Comparison of ENCODE assay signal across 8 mouse cellular contexts in the genomic region with DNA sequence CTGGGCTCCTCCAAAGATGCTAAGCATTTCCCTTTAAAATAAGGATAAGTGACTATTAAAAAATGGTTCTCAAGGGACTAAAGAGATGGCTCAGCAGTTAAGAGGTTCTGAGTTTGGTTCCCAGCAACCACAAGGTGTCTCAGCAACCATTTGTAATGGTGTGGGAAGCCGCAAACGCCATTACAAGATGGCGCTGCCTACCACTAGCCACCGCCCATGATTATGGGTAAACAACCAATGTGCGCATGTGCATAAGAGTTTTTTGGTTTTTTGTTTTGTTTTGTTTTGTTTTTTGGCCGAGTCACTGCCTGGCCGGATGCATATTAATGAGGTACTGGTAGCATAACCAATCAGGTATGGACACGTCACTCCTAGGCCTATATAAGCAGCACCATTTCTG. TPM values are rescaled to one million over a fixed set of nuclear protein-coding genes. Genes with fewer than 3 reads are reported as not detected.
DNase-seq lines count a peak whose midpoint lies in the region; TF ChIP-seq lines count a peak whose summit lies in the region.
"Not testable (repeated sequence)": the region's sequence is repeated elsewhere in the genome, so short reads cannot be mapped to it uniquely, and the experiment has no call there.
"Had no signal": no experiment of that assay in that cellular context is flagged by ENCODE, and none has a peak within 500 bp of the region (broad histone marks: within the 10 kb centered on the region; RNA-seq: fewer than 3 reads in every experiment).

No protein-coding gene starts in this region.

- not testable (repeated sequence) for TF ChIP-seq CTCF in E14TG2a.4 (conservative IDR thresholded peaks at IDR 0.05; ENCODE audit: low read length); ES-Bruce4 (IDR thresholded peaks at IDR 0.05; ENCODE audit: low read depth, low read length)

- not testable (repeated sequence) for H3K9me3 ChIP-seq in E14TG2a.4 (ENCODE audit: low read length); ES-Bruce4 (replicated peaks; ENCODE audit: control insufficient read depth, insufficient read depth, low read length, poor library complexity, severe bottlenecking); ES-E14 (ENCODE audit: control insufficient read depth, insufficient read depth, low read depth, low read length)

- H3K4me3 ChIP-seq in E14TG2a.4 (replicated peaks; ENCODE audit: low read length) = 0 out of 2 replicates have a peak overlapping the region, but pooled peaks have one; percentile 62
- not testable (repeated sequence) for H3K4me3 ChIP-seq in ES-Bruce4 (ENCODE audit: low read depth, low read length); ES-E14 (ENCODE audit: insufficient read depth in 1 of 2, low read depth in 1 of 2, low read length in 2 of 2, poor library complexity in 1 of 2, severe bottlenecking in 1 of 2)

- H3K27me3 ChIP-seq in E14TG2a.4 (ENCODE audit: insufficient read depth, low read length); ES-Bruce4 (ENCODE audit: control insufficient read depth, insufficient read depth, low read length, poor library complexity, severe bottlenecking): not testable (repeated sequence)

- DNase-seq in ES-CJ7 (ENCODE audit: low read depth, low spot score) (peak; percentile 75), R1 (ENCODE audit: low read depth, low spot score) (peak; percentile 88), ZHBTc4 (ENCODE audit: low read depth, low spot score) (peak; percentile 85)
- DNase-seq in ES-E14 (ENCODE audit: low read depth, low spot score) = not testable (repeated sequence)

- TF ChIP-seq POLR2A in ES-Bruce4 (IDR thresholded peaks at IDR 0.05; ENCODE audit: insufficient read depth, low read length) = not testable (repeated sequence)

- H3K4me1 ChIP-seq in E14TG2a.4 (replicated peaks; ENCODE audit: low read depth, low read length) = peaks cover 51% of the 10 kb centered on the region
- H3K4me1 ChIP-seq in ES-Bruce4 (ENCODE audit: control insufficient read depth, insufficient read depth, low read length); ES-E14 (ENCODE audit: control insufficient read depth in 2 of 2, insufficient read depth in 2 of 2, low read length in 2 of 2, poor library complexity in 1 of 2): not testable (repeated sequence)

- H3K9ac ChIP-seq in ES-Bruce4 (ENCODE audit: low read depth, poor library complexity, severe bottlenecking) (peak overlapping the region; percentile 33; the same call in 1 of the 2 replicates), ES-E14 (ENCODE audit: insufficient read depth, low read depth, low read length, poor library complexity, severe bottlenecking) (peak overlapping the region; percentile 16; the same call in 1 of the 2 replicates)

- not testable (repeated sequence) for H3K36me3 ChIP-seq in E14TG2a.4 (ENCODE audit: insufficient read depth, low read length); ES-Bruce4 (ENCODE audit: control insufficient read depth, insufficient read depth, low read length, poor library complexity, severe bottlenecking); ES-E14 (ENCODE audit: control insufficient read depth, insufficient read depth, low read length, poor library complexity, severe bottlenecking)

- peak overlapping the region; percentile 93 for H3K27ac ChIP-seq in ES-Bruce4 (ENCODE audit: insufficient read depth, low read length)
- H3K27ac ChIP-seq in ES-E14 (ENCODE audit: insufficient read depth, low read depth, low read length, poor library complexity, severe bottlenecking) = peak overlapping the region; percentile 96

- in situ Hi-C loops in ES-E14 (cut with MboI; ENCODE audit: low sequenced_read_pairs in 2 of 2, unreplicated experiment in 2 of 2) = not testable (repeated sequence)

- TF ChIP-seq EP300 in ES-Bruce4 (IDR thresholded peaks at IDR 0.05; ENCODE audit: insufficient read depth, low read depth, low read length) = not testable (repeated sequence)

RNA-seq across cellular contexts. Expression of a gene that starts 12.5 kb away (rescaled TPM):
- polyA plus RNA-seq in ES-Bruce4 (2011; ENCODE audit: insufficient read depth, insufficient read length, low read depth, missing spikeins) = 148 and 152 TPM in 2 replicates
- total RNA-seq in ES-E14 (2012; rRNA removed) = 133 and 195 TPM in 2 replicates

RNA-seq across cellular contexts. Expression of a gene that starts 15.4 kb away (rescaled TPM):
- 80.1 and 85.7 TPM in 2 replicates for polyA plus RNA-seq in ES-Bruce4 (2011; ENCODE audit: insufficient read depth, insufficient read length, low read depth, missing spikeins)
- 62.1 and 73.0 TPM in 2 replicates for total RNA-seq in ES-E14 (2012; rRNA removed)

RNA-seq across cellular contexts. Expression of a gene that starts 33.8 kb away (rescaled TPM):
- 13.2 and 14.3 TPM in 2 replicates for polyA plus RNA-seq in ES-Bruce4 (2011; ENCODE audit: insufficient read depth, insufficient read length, low read depth, missing spikeins)
- total RNA-seq in ES-E14 (2012; rRNA removed) = 0.48 and 0.54 TPM in 2 replicates
- polyA plus RNA-seq: adrenal gland, adult 2 months; G1E had no signal
